Mouse (Mus musculus) heart, embryonic 11.5 days (tissue): ENCODE measurements around the gene Phf7. TPM values are rescaled to one million over a fixed set of nuclear protein-coding genes. Genes with fewer than 3 reads are reported as not detected.

Experiments
- ATAC-seq: fragments of 200-750 bp; cut with Nextera tagmentation; replicated peaks from 2 replicates; pipeline ENCODE4 v1.8.0; 2017; ENCODE audit warnings: moderate library complexity; ENCODE audit not compliant: insufficient number of reproducible peaks, low FRiP score, low TSS enrichment
- H3K27ac ChIP-seq: fragments of 300-500 bp; sonication (generic); 2 replicates; pipeline ENCODE4 v1.5.1; 2014; ENCODE audit warnings: mild to moderate bottlenecking, low read depth, low read length
- H3K27me3 ChIP-seq: fragments of 300-500 bp; sonication (generic); 2 replicates; pipeline ENCODE4 v1.6.1; 2014; ENCODE audit warnings: mild to moderate bottlenecking, low read length, mixed read lengths; ENCODE audit not compliant: control insufficient read depth, insufficient read depth
- H3K36me3 ChIP-seq: fragments of 300-500 bp; sonication (generic); 2 replicates; pipeline ENCODE4 v1.6.1; 2014; ENCODE audit warnings: mild to moderate bottlenecking, low read length, moderate library complexity, mixed read lengths; ENCODE audit not compliant: control insufficient read depth, insufficient read depth
- H3K4me1 ChIP-seq: fragments of 300-500 bp; sonication (generic); 2 replicates; pipeline ENCODE4 v1.6.1; 2014; ENCODE audit warnings: low read length; ENCODE audit not compliant: control insufficient read depth, insufficient read depth
- H3K4me2 ChIP-seq: fragments of 300-500 bp; sonication (generic); 2 replicates; pipeline ENCODE4 v1.6.1; 2014; ENCODE audit warnings: mild to moderate bottlenecking, moderate library complexity
- H3K4me3 ChIP-seq: fragments of 300-500 bp; sonication (generic); 2 replicates; pipeline ENCODE4 v1.5.1; 2014; ENCODE audit warnings: low read depth, low read length
- H3K9ac ChIP-seq: fragments of 300-500 bp; sonication (generic); 2 replicates; pipeline ENCODE4 v1.6.1; 2014; ENCODE audit warnings: mild to moderate bottlenecking, low read depth, low read length, moderate library complexity
- H3K9me3 ChIP-seq: fragments of 300-500 bp; sonication (generic); replicated peaks from 2 replicates; pipeline ENCODE4 v1.6.1; 2016; ENCODE audit warnings: low read length; ENCODE audit not compliant: control insufficient read depth
- WGBS: fragments of 180-500 bp; shearing (Covaris S2); extraction: QIAGEN DNeasy Blood & Tissue Kit; methylation state at CpG from one replicate; pipeline ENCODE4 v1.1.7; 2014; ENCODE audit not compliant: insufficient replicate concordance; 5-methylcytosine and 5-hydroxymethylcytosine counted together
- polyA plus RNA-seq: library from polyadenylated mRNA; unstranded; fragments of >200 nt; fragmentation: Nextera tagmentation; extraction: Ambion mirVana; gene quantifications from 2 replicates; pipeline ENCODE4 v1.2.1, GENCODE M21; 2014

The Phf7 gene
- polyA plus RNA-seq = 7.4 and 8.7 TPM in 2 replicates

DNA sequence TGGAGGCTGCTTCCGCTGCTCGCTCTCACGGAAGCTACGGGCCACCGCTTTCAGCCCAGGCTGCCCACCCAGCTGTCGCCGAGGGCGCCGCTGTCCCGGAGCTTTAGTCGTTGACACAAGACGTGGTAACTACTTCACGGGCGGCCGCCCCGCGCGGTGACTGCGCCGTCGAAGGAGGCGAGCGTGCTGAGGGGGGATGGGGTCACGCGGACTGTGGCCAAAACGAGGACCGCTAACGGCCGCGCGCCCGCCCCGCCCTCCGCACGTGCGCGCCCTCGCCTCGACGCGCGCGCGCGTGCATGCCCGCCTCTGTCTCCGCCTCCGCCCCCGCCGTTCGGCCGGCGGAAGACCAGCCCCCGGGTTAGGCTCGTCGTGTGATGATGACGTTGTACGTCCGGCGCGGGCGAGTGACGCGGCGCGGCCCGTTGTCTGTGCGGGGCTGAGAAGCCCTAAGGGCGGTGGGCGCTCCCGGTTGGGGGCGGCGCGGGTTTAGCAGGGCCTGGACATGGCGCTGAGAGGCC, at the start of gene Phf7, which contains the start of gene Bap1:
Gene Phf7 (minus strand): TSS at position 234 of the 521 bp plus-strand sequence.
Gene Bap1 (plus strand): TSS at position 367 of the 521 bp plus-strand sequence.
- peak within 1 kb of the TSS; percentile 98 for H3K4me3 ChIP-seq
- H3K27me3 ChIP-seq = no peaks in the 10 kb centered on the region
- peak; percentile 93 for ATAC-seq
- peak within 1 kb of the TSS; percentile 76 for H3K4me2 ChIP-seq
- H3K4me1 ChIP-seq = peaks cover 7% of the 10 kb centered on the region
- H3K9me3 ChIP-seq = no peaks in the 10 kb centered on the region
- peaks cover 14% of the 10 kb centered on the region for H3K36me3 ChIP-seq
- WGBS = under 1% methylated on average over 60 of the region's 75 CpGs
- H3K27ac ChIP-seq = peak within 1 kb of the TSS; percentile 84
- peak within 1 kb of the TSS; percentile 95 for H3K9ac ChIP-seq

DNA sequence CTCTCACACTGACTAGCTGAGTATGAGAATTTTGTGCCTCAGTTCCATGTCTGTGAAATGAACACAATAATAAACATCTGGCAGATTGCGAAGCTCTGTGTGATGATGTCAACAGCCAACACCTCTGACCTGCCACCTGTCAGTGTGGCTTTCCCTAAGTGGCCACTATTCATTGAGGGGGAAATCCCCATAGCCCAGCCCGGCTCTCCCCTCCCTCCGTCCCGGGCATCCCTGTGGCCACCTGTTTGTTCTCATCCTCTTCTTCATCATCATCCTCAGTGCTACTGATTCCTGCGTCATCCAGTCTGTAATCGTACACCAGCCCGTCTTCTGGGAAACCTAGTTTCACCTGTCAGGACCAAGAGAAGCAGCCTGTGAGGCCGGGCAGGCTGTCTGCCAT, 34.6 kb upstream of the Phf7 start:
- no peak overlapping the region for H3K4me3 ChIP-seq
- no peak overlapping the region for H3K4me2 ChIP-seq
- no peak for ATAC-seq
- no peaks in the 10 kb centered on the region for H3K36me3 ChIP-seq
- H3K9me3 ChIP-seq = no peaks in the 10 kb centered on the region
- 73% methylated on average over 8 of the region's 8 CpGs for WGBS
- no peak overlapping the region for H3K27ac ChIP-seq
- no peaks in the 10 kb centered on the region for H3K4me1 ChIP-seq
- no peak overlapping the region for H3K9ac ChIP-seq
- H3K27me3 ChIP-seq = 0 out of 2 replicates have a peak, but pooled peaks cover 3% of the 10 kb centered on the region

DNA sequence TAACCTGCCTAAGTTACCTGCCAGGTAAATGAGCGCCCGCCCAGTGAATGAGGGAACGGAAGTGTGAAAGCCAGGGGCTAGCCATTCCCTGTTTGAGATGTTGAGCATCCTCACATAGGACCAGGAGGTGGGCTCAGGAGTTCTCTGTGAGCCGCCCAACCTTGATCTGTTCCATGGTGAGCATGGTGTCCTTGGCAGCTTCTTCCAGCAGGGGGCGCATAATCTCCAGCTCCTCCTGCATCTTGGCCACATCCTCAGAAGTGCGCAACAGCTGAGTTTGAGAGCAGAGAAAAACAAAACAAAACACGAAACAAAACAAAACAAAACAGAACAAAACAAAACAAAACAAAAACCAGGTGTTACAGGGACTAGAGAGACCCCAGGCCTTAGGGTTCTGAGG, 21.0 kb upstream of the Phf7 start:
- H3K4me2 ChIP-seq = no peak overlapping the region
- 17% methylated on average over 7 of the region's 7 CpGs for WGBS

DNA sequence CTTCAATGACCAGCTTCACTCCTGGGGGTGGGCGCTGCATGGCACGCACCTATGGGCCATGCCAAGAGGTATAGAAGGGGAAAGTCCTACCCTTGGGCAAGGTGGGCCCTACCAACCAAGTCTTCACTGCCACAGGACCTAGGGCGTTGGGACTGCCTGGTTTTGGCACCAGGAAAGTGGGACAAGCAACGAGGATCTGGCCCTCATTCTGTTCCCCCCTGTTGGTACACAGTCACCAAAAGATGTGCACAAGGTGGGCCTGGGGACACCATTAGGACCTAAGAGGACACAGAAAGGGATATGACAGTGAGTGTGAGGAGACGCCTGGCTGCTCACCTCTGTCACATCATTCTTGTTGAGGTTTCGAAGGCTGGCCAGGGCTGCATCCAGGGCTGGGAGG, 20.0 kb upstream of the Phf7 start:
- Histone ChIP-seq H3K4me1 (peaks cover 9% of the 10 kb centered on the region; the same call in 1 of the 2 replicates), H3K27ac (no peak overlapping the region), H3K9ac (no peak overlapping the region), H3K27me3 (peaks cover 5% of the 10 kb centered on the region; the same call in 1 of the 2 replicates), H3K36me3 (no peaks in the 10 kb centered on the region), H3K9me3 (no peaks in the 10 kb centered on the region), H3K4me3 (no peak overlapping the region), H3K4me2 (no peak overlapping the region)
- WGBS = 88% methylated on average over 6 of the region's 6 CpGs
- no peak for ATAC-seq

More for the DNA sequence above, 21.0 kb upstream of the Phf7 start:
- no peak overlapping the region for H3K9ac ChIP-seq
- no peaks in the 10 kb centered on the region for H3K36me3 ChIP-seq
- H3K4me1 ChIP-seq = peaks cover 9% of the 10 kb centered on the region; the same call in 1 of the 2 replicates
- H3K27ac ChIP-seq = no peak overlapping the region
- H3K27me3 ChIP-seq = peaks cover 5% of the 10 kb centered on the region; the same call in 1 of the 2 replicates
- H3K9me3 ChIP-seq = no peaks in the 10 kb centered on the region
- no peak overlapping the region for H3K4me3 ChIP-seq
- ATAC-seq = no peak

DNA sequence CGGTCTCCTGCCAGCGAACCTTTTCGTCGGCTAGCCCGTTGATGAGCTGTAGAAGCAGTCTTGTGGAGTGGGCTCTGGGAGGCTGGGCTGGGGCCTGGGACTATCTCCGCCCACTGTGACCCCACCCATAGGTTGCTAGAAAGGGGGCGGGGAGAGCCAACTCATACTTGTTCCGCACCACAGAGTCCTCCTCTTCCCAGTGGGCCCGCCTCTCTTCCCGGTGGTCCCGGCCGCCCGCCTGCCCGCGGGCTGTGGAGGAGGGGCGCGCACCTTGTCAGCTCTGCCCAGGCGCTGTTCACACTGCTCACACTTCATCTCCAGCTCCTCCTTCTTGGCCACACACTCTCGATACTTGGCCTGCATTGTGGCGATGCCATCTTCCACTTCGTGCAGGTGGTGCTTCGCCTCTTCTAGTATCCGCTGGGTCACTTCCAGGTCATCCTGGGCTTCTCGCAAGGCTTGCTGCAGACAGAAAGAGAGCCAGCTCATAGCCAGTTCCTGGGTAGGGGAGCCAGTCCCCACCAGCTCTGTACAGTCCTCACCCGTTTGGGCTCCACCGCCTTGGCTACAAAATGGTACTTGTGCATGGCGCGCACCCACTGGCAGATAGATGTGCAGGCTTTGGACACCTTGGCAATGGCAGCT, 18.5 kb upstream of the Phf7 start:
- H3K9ac ChIP-seq = peak overlapping the region; percentile 60
- H3K4me3 ChIP-seq = peak overlapping the region; percentile 38
- H3K36me3 ChIP-seq = no peaks in the 10 kb centered on the region
- peaks cover 9% of the 10 kb centered on the region; the same call in 1 of the 2 replicates for H3K4me1 ChIP-seq
- H3K4me2 ChIP-seq = peak overlapping the region; percentile 66
- 13% methylated on average over 27 of the region's 28 CpGs for WGBS
- no peak overlapping the region for H3K27ac ChIP-seq
- peaks cover 5% of the 10 kb centered on the region; the same call in 1 of the 2 replicates for H3K27me3 ChIP-seq
- peak; percentile 55; the same call in 1 of the 2 replicates for ATAC-seq
- no peaks in the 10 kb centered on the region for H3K9me3 ChIP-seq

DNA sequence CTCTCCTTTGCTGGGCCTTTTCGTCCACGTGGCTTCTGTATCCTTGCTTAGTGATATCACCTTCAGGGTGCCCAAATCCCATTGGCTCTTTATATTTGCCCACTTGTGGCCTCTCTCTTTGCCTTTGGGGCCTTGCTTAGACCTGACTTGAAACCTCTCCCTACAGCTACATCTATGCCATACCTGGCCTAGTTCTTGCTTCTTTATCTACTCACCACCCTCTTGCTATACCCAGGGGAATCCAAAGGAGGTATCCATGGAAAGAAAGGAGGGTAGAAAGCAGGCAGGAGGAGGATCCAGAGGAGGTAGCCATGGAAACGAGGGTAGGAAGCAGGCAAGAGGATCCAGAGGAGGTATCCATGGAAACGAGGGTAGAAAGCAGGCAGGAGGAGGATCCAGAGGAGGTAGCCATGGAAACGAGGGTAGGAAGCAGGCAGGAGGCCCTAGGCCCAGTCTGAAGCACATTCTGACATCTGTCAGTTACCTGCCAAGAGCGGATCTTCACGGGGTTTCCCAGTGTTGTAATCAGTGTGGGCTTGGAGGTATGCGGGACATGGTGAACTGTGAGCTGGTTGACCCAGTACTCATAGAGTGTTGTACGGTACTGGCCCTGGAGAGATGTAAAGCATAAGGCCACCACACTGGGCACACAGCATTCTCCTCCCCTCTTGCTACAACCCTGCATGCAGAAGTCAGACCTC, 17.3 kb upstream of the Phf7 start:
- ATAC-seq = no peak
- Histone ChIP-seq H3K27me3 (peaks cover 5% of the 10 kb centered on the region; the same call in 1 of the 2 replicates), H3K27ac (no peak overlapping the region), H3K4me1 (peaks cover 9% of the 10 kb centered on the region; the same call in 1 of the 2 replicates), H3K4me2 (peak overlapping the region; percentile 66), H3K4me3 (no peak overlapping the region), H3K36me3 (no peaks in the 10 kb centered on the region), H3K9me3 (no peaks in the 10 kb centered on the region), H3K9ac (no peak overlapping the region)
- 76% methylated on average over 9 of the region's 9 CpGs for WGBS

DNA sequence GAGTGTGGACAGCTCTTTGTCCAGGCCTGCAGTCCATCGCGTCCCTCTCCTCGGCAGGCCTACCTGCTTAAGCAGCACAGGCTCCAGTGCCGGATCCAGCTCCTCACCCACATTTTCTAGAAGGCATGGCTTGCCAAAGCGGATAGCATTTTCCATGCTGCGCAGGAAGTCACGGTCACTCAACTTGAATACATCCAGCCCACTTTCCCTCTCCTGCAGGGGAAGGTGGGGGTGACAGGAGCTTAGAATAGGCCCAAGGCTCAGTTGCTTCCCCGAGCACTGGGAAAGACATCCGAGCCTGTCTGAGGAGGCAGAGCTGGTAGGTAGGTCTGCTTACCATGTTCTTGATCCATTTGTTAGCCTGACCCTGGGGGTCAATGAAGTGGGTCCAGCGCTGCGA, 16.5 kb upstream of the Phf7 start:
- Histone ChIP-seq H3K36me3 (no peaks in the 10 kb centered on the region), H3K9ac (no peak overlapping the region), H3K4me2 (no peak overlapping the region), H3K9me3 (no peaks in the 10 kb centered on the region), H3K27me3 (peaks cover 5% of the 10 kb centered on the region; the same call in 1 of the 2 replicates), H3K27ac (no peak overlapping the region), H3K4me1 (peaks cover 9% of the 10 kb centered on the region; the same call in 1 of the 2 replicates), H3K4me3 (no peak overlapping the region)
- 86% methylated on average over 11 of the region's 11 CpGs for WGBS
- ATAC-seq = no peak

DNA sequence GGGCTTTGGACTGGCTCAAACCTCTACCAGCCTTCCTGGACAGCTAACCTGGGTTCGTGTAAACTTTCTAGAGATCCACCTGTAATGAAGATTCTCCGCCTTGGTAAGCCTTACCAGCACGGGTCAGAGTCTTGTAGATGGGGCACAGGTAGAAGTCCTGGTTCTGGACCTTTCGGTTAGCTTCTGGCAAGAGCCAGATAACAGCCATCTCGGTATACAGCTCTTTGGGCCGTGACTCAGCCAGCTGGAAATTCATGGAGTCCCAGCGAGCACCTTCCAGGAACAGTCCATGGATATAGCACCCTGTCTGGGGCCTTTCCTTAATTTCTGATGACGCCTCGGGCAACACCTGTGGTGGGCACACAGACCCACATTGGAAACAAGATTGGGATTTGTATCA, 9.8 kb upstream of the Phf7 start:
- H3K4me3 ChIP-seq = no peak overlapping the region
- no peak overlapping the region for H3K9ac ChIP-seq
- H3K4me2 ChIP-seq = no peak overlapping the region
- H3K27me3 ChIP-seq = no peaks in the 10 kb centered on the region
- no peaks in the 10 kb centered on the region for H3K9me3 ChIP-seq
- H3K4me1 ChIP-seq = no peaks in the 10 kb centered on the region
- 91% methylated on average over 9 of the region's 9 CpGs for WGBS
- no peak for ATAC-seq
- peaks cover 38% of the 10 kb centered on the region for H3K36me3 ChIP-seq
- H3K27ac ChIP-seq = no peak overlapping the region; the same call in 1 of the 2 replicates
